Mouse (Mus musculus) hindbrain, embryonic 15.5 days (tissue): ENCODE data around the gene Chchd3. TPM values are rescaled to one million over a fixed set of nuclear protein-coding genes. Genes with fewer than 3 reads are reported as not detected.

ENCODE experiments used
- ATAC-seq: fragments of 200-750 bp; cut with Nextera tagmentation; 2 replicates; pipeline ENCODE4 v1.8.0; 2017; ENCODE audit warnings: low read depth, moderate number of reproducible peaks, moderate TSS enrichment; ENCODE audit not compliant: low FRiP score
- H3K27ac ChIP-seq: fragments of 300-500 bp; sonication (generic); replicated peaks from 2 replicates; pipeline ENCODE4 v1.5.1; 2015; ENCODE audit warnings: mild to moderate bottlenecking, inconsistent platforms
- H3K27me3 ChIP-seq: fragments of 300-500 bp; sonication (generic); 2 replicates; pipeline ENCODE4 v1.6.1; 2015; ENCODE audit warnings: control low read depth, inconsistent platforms
- H3K36me3 ChIP-seq: fragments of 300-500 bp; sonication (generic); 2 replicates; pipeline ENCODE4 v1.6.1; 2015; ENCODE audit warnings: control low read depth, inconsistent platforms
- H3K4me1 ChIP-seq: fragments of 300-500 bp; sonication (generic); replicated peaks from 2 replicates; pipeline ENCODE4 v1.6.1; 2015; ENCODE audit warnings: control low read depth, inconsistent platforms
- H3K4me2 ChIP-seq: fragments of 300-500 bp; sonication (generic); 2 replicates; pipeline ENCODE4 v1.6.1; 2015; ENCODE audit warnings: moderate library complexity, mild to moderate bottlenecking, inconsistent platforms
- H3K4me3 ChIP-seq: fragments of 300-500 bp; sonication (generic); 2 replicates; pipeline ENCODE4 v1.5.1; 2015; ENCODE audit warnings: mild to moderate bottlenecking, inconsistent platforms
- H3K9ac ChIP-seq: fragments of 300-500 bp; sonication (generic); 2 replicates; pipeline ENCODE4 v1.6.1; 2015; ENCODE audit warnings: inconsistent platforms
- H3K9me3 ChIP-seq: fragments of 300-500 bp; sonication (generic); 2 replicates; pipeline ENCODE4 v1.6.1; 2016; ENCODE audit warnings: control low read depth, inconsistent platforms
- WGBS: fragments of 180-500 bp; shearing (Covaris S2); methylation state at CpG from one replicate; pipeline ENCODE4 v1.1.7; 2015; 5-methylcytosine and 5-hydroxymethylcytosine counted together
- polyA plus RNA-seq: library from polyadenylated mRNA; unstranded; fragments of >200 nt; fragmentation: Nextera tagmentation; extraction: Ambion mirVana; gene quantifications from 2 replicates; pipeline ENCODE4 v1.2.1, GENCODE M21; 2015

Gene Chchd3
- polyA plus RNA-seq, 1 experiment from 2014 or later = 112 TPM

GRCm38 (mm10) chr6:32848974-32849373, 211.1 kb downstream of the Chchd3 start:
- Histone ChIP-seq H3K4me2 (no peak overlapping the region), H3K36me3 (no peaks in the 10 kb centered on the region), H3K4me3 (no peak overlapping the region), H3K9ac (no peak overlapping the region), H3K9me3 (no peaks in the 10 kb centered on the region), H3K27me3 (no peaks in the 10 kb centered on the region), H3K27ac (no peak overlapping the region), H3K4me1 (peaks cover 5% of the 10 kb centered on the region; the same call in 1 of the 2 replicates)
- no peak for ATAC-seq
- WGBS = 93% methylated on average over 7 of the region's 7 CpGs

- Histone ChIP-seq H3K36me3 (no peaks in the 10 kb centered on the region), H3K4me3 (no peak overlapping the region), H3K27me3 (no peaks in the 10 kb centered on the region), H3K9ac (no peak overlapping the region), H3K4me1 (peaks cover 5% of the 10 kb centered on the region; the same call in 1 of the 2 replicates), H3K27ac (no peak overlapping the region), H3K4me2 (no peak overlapping the region), H3K9me3 (no peaks in the 10 kb centered on the region)
- 21% methylated on average over 1 of the region's 1 CpGs for WGBS
- ATAC-seq = no peak
Observed at GRCm38 (mm10) chr6:32845463-32845862, 214.6 kb downstream of the Chchd3 start.

GRCm38 (mm10) chr6:32837939-32838301, 222.1 kb downstream of the Chchd3 start:
- no peaks in the 10 kb centered on the region for H3K9me3 ChIP-seq
- WGBS = 56% methylated on average over 2 of the region's 2 CpGs
- H3K27ac ChIP-seq = peak overlapping the region; percentile 52
- H3K27me3 ChIP-seq = no peaks in the 10 kb centered on the region
- peaks cover 15% of the 10 kb centered on the region for H3K4me1 ChIP-seq
- no peak overlapping the region for H3K4me3 ChIP-seq
- H3K9ac ChIP-seq = no peak overlapping the region
- no peaks in the 10 kb centered on the region for H3K36me3 ChIP-seq
- H3K4me2 ChIP-seq = no peak overlapping the region
- ATAC-seq = no peak

- H3K27me3 ChIP-seq = no peaks in the 10 kb centered on the region
- WGBS = 50% methylated on average over 7 of the region's 7 CpGs
- ATAC-seq = no peak
- peak overlapping the region; percentile 52 for H3K27ac ChIP-seq
- no peaks in the 10 kb centered on the region for H3K9me3 ChIP-seq
- H3K4me3 ChIP-seq = no peak overlapping the region
- H3K36me3 ChIP-seq = no peaks in the 10 kb centered on the region
- H3K4me2 ChIP-seq = no peak overlapping the region
- H3K9ac ChIP-seq = no peak overlapping the region
- peaks cover 15% of the 10 kb centered on the region for H3K4me1 ChIP-seq
Observed at GRCm38 (mm10) chr6:32837165-32837938, 222.7 kb downstream of the Chchd3 start.

GRCm38 (mm10) chr6:32823856-32824620, 236.0 kb downstream of the Chchd3 start:
- Histone ChIP-seq H3K36me3 (no peaks in the 10 kb centered on the region), H3K9ac (no peak overlapping the region), H3K27ac (no peak overlapping the region; the same call in 1 of the 2 replicates), H3K9me3 (no peaks in the 10 kb centered on the region), H3K4me3 (no peak overlapping the region), H3K27me3 (no peaks in the 10 kb centered on the region), H3K4me2 (no peak overlapping the region), H3K4me1 (0 out of 2 replicates have a peak, but pooled peaks cover 5% of the 10 kb centered on the region)
- no peak for ATAC-seq
- WGBS = 72% methylated on average over 12 of the region's 12 CpGs

GRCm38 (mm10) chr6:32818961-32819360, 241.1 kb downstream of the Chchd3 start:
- no peak overlapping the region for H3K4me3 ChIP-seq
- ATAC-seq = no peak
- no peak overlapping the region for H3K27ac ChIP-seq
- no peak overlapping the region for H3K9ac ChIP-seq
- no peak overlapping the region for H3K4me2 ChIP-seq
- H3K36me3 ChIP-seq = no peaks in the 10 kb centered on the region
- no peaks in the 10 kb centered on the region for H3K9me3 ChIP-seq
- H3K4me1 ChIP-seq = 0 out of 2 replicates have a peak, but pooled peaks cover 4% of the 10 kb centered on the region
- no peaks in the 10 kb centered on the region for H3K27me3 ChIP-seq
- WGBS = 42% methylated on average over 4 of the region's 4 CpGs

- Histone ChIP-seq H3K4me3 (no peak overlapping the region), H3K4me2 (no peak overlapping the region), H3K27ac (no peak overlapping the region), H3K36me3 (no peaks in the 10 kb centered on the region), H3K9me3 (no peaks in the 10 kb centered on the region), H3K9ac (no peak overlapping the region), H3K27me3 (no peaks in the 10 kb centered on the region), H3K4me1 (no peaks in the 10 kb centered on the region)
- WGBS = 89% methylated on average over 1 of the region's 1 CpGs
- no peak for ATAC-seq
Observed at GRCm38 (mm10) chr6:32808796-32809195, 251.3 kb downstream of the Chchd3 start.

- H3K9ac ChIP-seq = no peak overlapping the region
- ATAC-seq = no peak
- H3K4me3 ChIP-seq = no peak overlapping the region
- no peaks in the 10 kb centered on the region for H3K27me3 ChIP-seq
- no peak overlapping the region for H3K4me2 ChIP-seq
- no peaks in the 10 kb centered on the region for H3K36me3 ChIP-seq
- whole genome bisulfite sequencing = 57% methylated on average over 4 of the region's 4 CpGs
- no peaks in the 10 kb centered on the region for H3K4me1 ChIP-seq
- H3K27ac ChIP-seq = no peak overlapping the region
- no peaks in the 10 kb centered on the region for H3K9me3 ChIP-seq
Observed at GRCm38 (mm10) chr6:32807771-32808170, 252.3 kb downstream of the Chchd3 start.

- whole genome bisulfite sequencing = 93% methylated on average over 4 of the region's 4 CpGs
- Histone ChIP-seq H3K27ac (no peak overlapping the region), H3K4me3 (no peak overlapping the region), H3K4me2 (no peak overlapping the region), H3K27me3 (no peaks in the 10 kb centered on the region), H3K36me3 (no peaks in the 10 kb centered on the region; the same call in 1 of the 2 replicates), H3K4me1 (no peaks in the 10 kb centered on the region), H3K9me3 (no peaks in the 10 kb centered on the region), H3K9ac (no peak overlapping the region)
- ATAC-seq = no peak
Observed at GRCm38 (mm10) chr6:32803646-32804045, 256.4 kb downstream of the Chchd3 start.

- Histone ChIP-seq H3K9me3 (no peaks in the 10 kb centered on the region), H3K27ac (no peak overlapping the region), H3K27me3 (no peaks in the 10 kb centered on the region), H3K4me3 (no peak overlapping the region), H3K4me2 (no peak overlapping the region), H3K9ac (no peak overlapping the region), H3K4me1 (peaks cover 1% of the 10 kb centered on the region), H3K36me3 (no peaks in the 10 kb centered on the region; the same call in 1 of the 2 replicates)
- ATAC-seq = no peak
- 97% methylated on average over 6 of the region's 6 CpGs for WGBS
Observed at GRCm38 (mm10) chr6:32801776-32802175, 258.3 kb downstream of the Chchd3 start.

- Histone ChIP-seq H3K9me3 (no peaks in the 10 kb centered on the region), H3K27ac (no peak overlapping the region), H3K36me3 (no peaks in the 10 kb centered on the region; the same call in 1 of the 2 replicates), H3K9ac (no peak overlapping the region), H3K4me1 (peaks cover 13% of the 10 kb centered on the region), H3K27me3 (no peaks in the 10 kb centered on the region), H3K4me3 (no peak overlapping the region), H3K4me2 (no peak overlapping the region)
- 16% methylated on average over 4 of the region's 4 CpGs for WGBS
- ATAC-seq = no peak
Observed at GRCm38 (mm10) chr6:32797525-32797924, 262.5 kb downstream of the Chchd3 start.
